Mouse (Mus musculus) testis, adult 2 months (tissue): ENCODE results near the gene Kat5. TPM values are rescaled to one million over a fixed set of nuclear protein-coding genes. Genes with fewer than 3 reads are reported as not detected.

Experiments
- H3K27ac ChIP-seq: fragments of 200-500 bp; 2 replicates; pipeline ENCODE4 v1.5.1; 2012; ENCODE audit warnings: low read depth, low read length; ENCODE audit not compliant: control insufficient read depth, insufficient read depth
- H3K27me3 ChIP-seq: fragments of 200-500 bp; 2 replicates; pipeline ENCODE4 v1.6.1; 2012; ENCODE audit warnings: mild to moderate bottlenecking, low read length, moderate library complexity; ENCODE audit not compliant: control insufficient read depth, insufficient read depth
- H3K36me3 ChIP-seq: fragments of 200-500 bp; 2 replicates; pipeline ENCODE4 v1.6.1; 2012; ENCODE audit warnings: mild to moderate bottlenecking, low read length; ENCODE audit not compliant: control insufficient read depth, insufficient read depth
- H3K4me1 ChIP-seq: fragments of 200-500 bp; 2 replicates; pipeline ENCODE4 v1.6.1; 2012; ENCODE audit warnings: low read length; ENCODE audit not compliant: control insufficient read depth, insufficient read depth
- H3K4me3 ChIP-seq: fragments of 200-500 bp; 2 replicates; pipeline ENCODE4 v1.5.1; 2012; ENCODE audit warnings: low read depth, mild to moderate bottlenecking, low read length, moderate library complexity, mixed read lengths; ENCODE audit not compliant: control insufficient read depth
- CTCF ChIP-seq: fragments of 200-500 bp; IDR thresholded peaks from 2 replicates; pipeline ENCODE4 v1.5.1; 2012; ENCODE audit warnings: low read depth, mild to moderate bottlenecking, inconsistent platforms, low read length, moderate library complexity; ENCODE audit not compliant: control insufficient read depth, insufficient read depth, insufficient replicate concordance
- POLR2A ChIP-seq: fragments of 200-500 bp; IDR thresholded peaks from 2 replicates; pipeline ENCODE4 v1.6.1; 2012; ENCODE audit warnings: low read depth, mild to moderate bottlenecking, inconsistent platforms, low read length, moderate library complexity; ENCODE audit not compliant: control insufficient read depth
- polyA plus RNA-seq: library from polyadenylated mRNA; depleted of rRNA; stranded (reverse); fragments of >200 nt; gene quantifications from 2 replicates; pipeline ENCODE4 v1.2.3, GENCODE M21; 2012; rRNA removed

The Kat5 gene
- polyA plus RNA-seq, 1 experiment, result 120 TPM

DNA sequence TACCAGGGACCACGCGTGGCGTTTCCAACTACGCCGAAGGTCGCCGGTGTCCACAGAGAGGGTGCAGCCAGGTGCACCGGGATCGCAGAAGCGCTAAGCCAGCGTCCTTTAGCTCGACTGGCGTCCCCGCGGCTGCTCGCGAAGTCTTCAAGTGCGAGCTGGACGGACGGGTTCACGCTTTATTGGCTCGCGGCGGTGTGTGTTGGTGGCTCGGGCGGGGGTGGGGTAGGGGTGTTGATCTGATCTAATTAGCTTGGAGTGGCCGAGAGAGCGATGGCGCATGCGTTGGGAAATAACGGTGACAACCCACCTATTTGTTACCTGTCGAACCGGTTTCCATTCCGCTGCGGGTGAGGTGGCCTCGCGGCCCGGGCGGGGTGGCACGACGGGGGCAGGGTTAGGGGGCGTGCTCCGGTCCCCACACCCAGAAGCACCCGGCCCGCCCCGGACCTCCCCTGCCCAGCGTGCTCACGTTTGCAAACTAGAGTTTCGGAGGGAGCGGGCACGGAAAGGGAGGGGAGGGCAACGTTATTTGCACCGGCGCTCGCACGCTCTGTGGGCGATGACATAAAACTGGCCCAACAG lies 49.5 kb downstream of the Kat5 start, which contains the start of gene Ovol1:
Gene Ovol1, minus strand, starts transcription at position 190 of the 585 bp plus-strand sequence.
- no peak for TF ChIP-seq CTCF
- TF ChIP-seq POLR2A, result no peak
- H3K4me3 ChIP-seq, result peak within 1 kb of the TSS; percentile 87
- H3K36me3 ChIP-seq, result no peaks in the 10 kb centered on the region
- H3K27me3 ChIP-seq, result no peaks in the 10 kb centered on the region
- H3K27ac ChIP-seq, result peak within 1 kb of the TSS; percentile 73
- peaks cover 33% of the 10 kb centered on the region for H3K4me1 ChIP-seq

- TF ChIP-seq POLR2A, result no peak; the same call in none of the 2 replicates
- TF ChIP-seq CTCF, result no peak
- Histone ChIP-seq H3K27me3 (no peaks in the 10 kb centered on the region), H3K36me3 (no peaks in the 10 kb centered on the region), H3K4me3 (peak overlapping the region; percentile 87), H3K4me1 (peaks cover 33% of the 10 kb centered on the region), H3K27ac (peak overlapping the region; percentile 73)
Observed at GRCm38 (mm10) chr19:5559631-5560456, 50.2 kb downstream of the Kat5 start.

- no peak overlapping the region for H3K27ac ChIP-seq
- peaks cover 33% of the 10 kb centered on the region for H3K4me1 ChIP-seq
- no peaks in the 10 kb centered on the region for H3K27me3 ChIP-seq
- TF ChIP-seq POLR2A (no peak), CTCF (no peak)
- no peaks in the 10 kb centered on the region for H3K36me3 ChIP-seq
- H3K4me3 ChIP-seq, result peak overlapping the region; percentile 87
Observed at GRCm38 (mm10) chr19:5559229-5559628, 50.8 kb downstream of the Kat5 start.

DNA sequence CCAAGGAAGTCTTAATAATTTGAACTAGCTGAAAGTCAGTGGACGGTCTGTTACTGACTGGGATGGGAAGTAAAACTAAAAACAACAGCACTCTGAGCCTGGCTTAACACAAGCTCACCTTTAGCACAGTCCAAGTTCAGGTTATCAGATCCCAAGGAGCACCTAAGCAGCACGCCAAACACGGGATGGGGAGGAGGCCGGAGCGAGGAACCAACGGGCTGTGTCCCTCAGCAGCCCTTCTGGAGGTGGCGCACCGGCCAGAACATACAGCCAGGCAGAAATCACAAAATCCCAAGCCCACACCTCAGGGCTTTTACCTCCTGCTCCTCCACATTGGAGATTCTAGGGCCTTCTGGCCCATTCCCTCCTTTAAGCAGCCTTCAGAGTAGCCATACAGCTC lies 51.3 kb downstream of the Kat5 start:
- H3K4me1 ChIP-seq, result peaks cover 33% of the 10 kb centered on the region
- no peaks in the 10 kb centered on the region for H3K36me3 ChIP-seq
- H3K27me3 ChIP-seq, result no peaks in the 10 kb centered on the region
- H3K27ac ChIP-seq, result no peak overlapping the region
- TF ChIP-seq POLR2A (no peak), CTCF (no peak)
- H3K4me3 ChIP-seq, result peak overlapping the region; percentile 87

GRCm38 (mm10) chr19:5558169-5558568 lies 51.9 kb downstream of the Kat5 start:
- Histone ChIP-seq H3K4me1 (peaks cover 33% of the 10 kb centered on the region), H3K36me3 (no peaks in the 10 kb centered on the region), H3K27me3 (no peaks in the 10 kb centered on the region), H3K4me3 (no peak overlapping the region), H3K27ac (no peak overlapping the region)
- no peak for TF ChIP-seq CTCF
- TF ChIP-seq POLR2A, result no peak

DNA sequence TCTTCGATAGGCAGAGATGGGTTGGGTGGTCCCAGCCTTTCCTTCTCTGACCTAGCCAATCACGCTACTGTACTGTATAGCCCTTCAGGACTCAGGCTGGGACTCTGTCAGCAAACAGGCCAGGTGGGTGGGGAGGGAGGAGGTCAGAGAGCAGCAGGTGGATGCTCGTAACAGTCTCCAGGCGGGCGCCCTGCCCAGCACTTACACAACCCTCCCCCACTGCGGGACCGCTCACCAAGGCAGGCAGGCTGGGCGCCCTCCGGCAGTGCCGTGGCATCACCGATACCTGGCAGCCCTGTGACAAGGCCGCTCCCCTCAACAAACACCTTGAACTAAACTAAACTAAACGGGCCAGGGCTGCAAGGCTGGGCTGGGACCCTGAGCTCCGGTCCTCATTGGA lies 55.8 kb downstream of the Kat5 start:
- Histone ChIP-seq H3K4me1 (peaks cover 9% of the 10 kb centered on the region), H3K4me3 (no peak overlapping the region), H3K27me3 (no peaks in the 10 kb centered on the region)

GRCm38 (mm10) chr19:5553802-5554201 lies 56.2 kb downstream of the Kat5 start:
- Histone ChIP-seq H3K36me3 (no peaks in the 10 kb centered on the region; the same call in 1 of the 2 replicates), H3K27me3 (no peaks in the 10 kb centered on the region), H3K4me3 (no peak overlapping the region), H3K27ac (no peak overlapping the region), H3K4me1 (peaks cover 5% of the 10 kb centered on the region)
- no peak for TF ChIP-seq POLR2A

More for the DNA sequence above, 55.8 kb downstream of the Kat5 start:
- TF ChIP-seq CTCF, result no peak
- no peak for TF ChIP-seq POLR2A
- H3K36me3 ChIP-seq, result no peaks in the 10 kb centered on the region; the same call in 1 of the 2 replicates
- H3K27ac ChIP-seq, result no peak overlapping the region

Other genes starting within 250 kb of the Kat5 start
- gene Eif1ad, start 243.5 kb downstream of the Kat5 start, polyA plus RNA-seq, result 24.5 and 26.9 TPM in 2 replicates
- gene Banf1, start 243.1 kb downstream of the Kat5 start, polyA plus RNA-seq, result 105 and 120 TPM in 2 replicates
- 27.4 and 32.8 TPM in 2 replicates for gene Sart1, start 221.5 kb downstream of the Kat5 start, polyA plus RNA-seq
- gene Tsga10ip, start 207.7 kb downstream of the Kat5 start, polyA plus RNA-seq, result 353 and 423 TPM in 2 replicates
- 290 and 345 TPM in 2 replicates for gene Drap1, start 185.3 kb downstream of the Kat5 start, polyA plus RNA-seq
- gene AI837181, start 185.1 kb downstream of the Kat5 start, polyA plus RNA-seq, result 82.3 and 88.1 TPM in 2 replicates
- 3.2 TPM in 2 replicates for gene Fosl1, start 162.7 kb downstream of the Kat5 start, polyA plus RNA-seq
- 0.65 and 0.89 TPM in 2 replicates for gene Ccdc85b, start 152.3 kb downstream of the Kat5 start, polyA plus RNA-seq
- gene Fibp, start 149.6 kb downstream of the Kat5 start, polyA plus RNA-seq, result 70.0 and 71.3 TPM in 2 replicates
- gene Ctsw, start 141.7 kb downstream of the Kat5 start, polyA plus RNA-seq, result 0.14 TPM in 1 of 2 replicates, not detected in the other
- 17.3 and 17.6 TPM in 2 replicates for gene Efemp2, start 136.3 kb downstream of the Kat5 start, polyA plus RNA-seq
- 55.3 and 69.7 TPM in 2 replicates for gene Mus81, start 121.8 kb downstream of the Kat5 start, polyA plus RNA-seq
- 225 and 243 TPM in 2 replicates for gene Cfl1, start 119.8 kb downstream of the Kat5 start, polyA plus RNA-seq
- 289 and 311 TPM in 2 replicates for gene 1700020D05Rik, start 106.5 kb downstream of the Kat5 start, polyA plus RNA-seq
- 11.0 and 12.7 TPM in 2 replicates for gene Snx32, start 99.7 kb downstream of the Kat5 start, polyA plus RNA-seq
- gene Ovol1, start 49.6 kb downstream of the Kat5 start, polyA plus RNA-seq, result 8.5 and 10.1 TPM in 2 replicates
- gene Ap5b1, start 42.2 kb downstream of the Kat5 start, polyA plus RNA-seq, result 15.4 and 16.7 TPM in 2 replicates
- 27.3 and 36.7 TPM in 2 replicates for gene Rnaseh2c, start 8.4 kb downstream of the Kat5 start, polyA plus RNA-seq
- gene Rela, start 27.2 kb upstream of the Kat5 start, polyA plus RNA-seq, result 42.5 and 44.5 TPM in 2 replicates
- gene Sipa1, start 53.5 kb upstream of the Kat5 start, polyA plus RNA-seq, result 5.5 and 9.4 TPM in 2 replicates
- 24.6 and 31.8 TPM in 2 replicates for gene Map3k11, start 78.5 kb upstream of the Kat5 start, polyA plus RNA-seq
- gene Pcnx3, start 78.7 kb upstream of the Kat5 start, polyA plus RNA-seq, result 63.4 and 67.4 TPM in 2 replicates
- 10.2 and 10.8 TPM in 2 replicates for gene Kcnk7, start 94.1 kb upstream of the Kat5 start, polyA plus RNA-seq
- gene Ehbp1l1, start 116.1 kb upstream of the Kat5 start, polyA plus RNA-seq, result 105 and 122 TPM in 2 replicates
- gene Fam89b, start 119.4 kb upstream of the Kat5 start, polyA plus RNA-seq, result 256 and 286 TPM in 2 replicates
- 7.6 and 8.1 TPM in 2 replicates for gene Ltbp3, start 130.7 kb upstream of the Kat5 start, polyA plus RNA-seq
- 43.1 and 46.7 TPM in 2 replicates for gene Scyl1, start 161.2 kb upstream of the Kat5 start, polyA plus RNA-seq